Mouse (Mus musculus) G1E (cell line): Measurements from ENCODE around the gene Arhgap32.

Source experiments
- CTCF ChIP-seq: IDR thresholded peaks from 2 replicates; pipeline ENCODE4 v1.5.1; 2012; ENCODE audit warnings: low read depth, low read length, inconsistent platforms, mixed read lengths
- GATA1 ChIP-seq: IDR thresholded peaks from 2 replicates; pipeline ENCODE4 v1.6.1; 2012; ENCODE audit warnings: borderline replicate concordance, low read length, inconsistent platforms, mixed read lengths
- POLR2AphosphoS5 ChIP-seq: IDR thresholded peaks from 2 replicates; pipeline ENCODE4 v1.6.1; 2012; ENCODE audit warnings: low read depth, low read length, inconsistent platforms; ENCODE audit not compliant: insufficient replicate concordance
- TAL1 ChIP-seq: conservative IDR thresholded peaks from 2 replicates; pipeline ENCODE4 v1.6.1; 2012; ENCODE audit warnings: low read depth, low read length, inconsistent platforms, mixed read lengths

DNA sequence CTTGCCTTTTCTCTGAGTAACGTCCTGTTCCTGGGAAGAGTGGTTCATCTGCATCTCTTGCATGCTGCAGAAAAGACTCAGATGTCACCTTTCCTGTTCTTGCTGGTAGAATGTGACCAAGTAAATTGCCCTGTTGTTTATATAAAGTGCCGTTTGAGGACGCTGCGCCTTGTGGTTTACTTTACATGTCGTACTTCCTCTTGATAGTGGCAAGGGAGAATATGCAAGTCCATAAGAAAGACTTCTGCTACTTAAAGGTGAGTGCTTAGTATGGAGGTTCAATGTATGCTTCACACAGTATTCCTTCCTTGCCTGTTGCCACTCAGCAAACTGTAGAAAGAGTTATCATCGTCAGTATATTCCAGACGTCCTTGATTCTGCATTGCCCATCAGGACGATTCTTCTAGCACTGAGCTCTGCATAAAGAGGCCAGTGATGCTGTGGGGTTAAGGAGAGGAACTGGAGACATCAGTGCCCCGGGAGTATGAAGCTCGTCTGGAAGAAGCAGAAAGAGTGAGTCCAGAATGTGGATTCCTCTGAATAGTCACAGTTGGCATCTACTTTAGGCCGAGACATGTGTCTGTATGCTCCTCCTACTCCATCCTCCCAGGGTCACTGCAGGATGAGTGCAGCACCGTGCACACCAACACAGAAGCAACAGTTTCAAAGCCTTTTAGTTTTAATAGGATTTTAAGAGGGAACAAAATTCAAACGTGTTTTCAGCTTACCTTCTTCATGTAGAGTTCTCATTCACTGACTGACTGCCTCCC lies 21.4 kb upstream of the Arhgap32 start:
- TF ChIP-seq CTCF = no peak
- TF ChIP-seq GATA1 = no peak
- TF ChIP-seq POLR2AphosphoS5 = no peak
- TF ChIP-seq TAL1 = no peak
